Mouse (Mus musculus) megakaryocyte-erythroid progenitor cell, adult 5 weeks (primary cell): ENCODE measurements around the gene Ccdc124. TPM values are rescaled to one million over a fixed set of nuclear protein-coding genes. Genes with fewer than 3 reads are reported as not detected.

ENCODE experiments used
- polyA plus RNA-seq: library from polyadenylated mRNA; stranded (reverse); fragments of >175 nt; gene quantifications from 2 replicates; pipeline ENCODE4 v1.2.3, GENCODE M21; 2012

Gene Ccdc124
- 198 and 237 TPM in 2 replicates for polyA plus RNA-seq

GRCm38 (mm10) chr8:70873364-70873985 is at the start of gene Ccdc124:
Gene Ccdc124, minus strand, starts transcription at chr8:70873935.

GRCm38 (mm10) chr8:70905831-70906736 is 32.3 kb upstream of the Ccdc124 start, which contains the start of gene Map1s:
Gene Map1s, plus strand, starts transcription at chr8:70905932.

GRCm38 (mm10) chr8:70897021-70897680 is 23.4 kb upstream of the Ccdc124 start, which contains the start of gene Rpl18a:
Gene Rpl18a, minus strand, starts transcription at chr8:70897412.

GRCm38 (mm10) chr8:70892022-70892895 is 18.5 kb upstream of the Ccdc124 start, which contains the start of gene Slc5a5:
Gene Slc5a5, minus strand, starts transcription at chr8:70892757.

GRCm38 (mm10) chr8:70862824-70863641 is 10.7 kb downstream of the Ccdc124 start, which contains the start of gene Kcnn1:
Gene Kcnn1, minus strand, starts transcription at chr8:70863258.

GRCm38 (mm10) chr8:70839408-70840351 is 34.1 kb downstream of the Ccdc124 start, which contains the start of gene Arrdc2:
Gene Arrdc2, minus strand, starts transcription at chr8:70839720.

Other genes starting within 250 kb of the Ccdc124 start
- 13.6 and 15.1 TPM in 2 replicates for gene Gdf15, start 241.5 kb downstream of the Ccdc124 start, polyA plus RNA-seq
- 1.8 and 2.6 TPM in 2 replicates for gene Pgpep1, start 213.5 kb downstream of the Ccdc124 start, polyA plus RNA-seq
- gene Lsm4, start 200.7 kb downstream of the Ccdc124 start, polyA plus RNA-seq, result 583 and 668 TPM in 2 replicates
- 3,053 and 3,449 TPM in 2 replicates for gene Jund, start 175.0 kb downstream of the Ccdc124 start, polyA plus RNA-seq
- gene Iqcn, start 170.5 kb downstream of the Ccdc124 start, polyA plus RNA-seq, result 0.71 and 1.9 TPM in 2 replicates
- 0.15 TPM in 1 of 2 replicates, not detected in the other for gene Gm3336, start 155.4 kb downstream of the Ccdc124 start, polyA plus RNA-seq
- gene Pde4c, start 150.2 kb downstream of the Ccdc124 start, polyA plus RNA-seq, result 3.5 and 3.6 TPM in 2 replicates
- 7.4 and 8.1 TPM in 2 replicates for gene Rab3a, start 119.3 kb downstream of the Ccdc124 start, polyA plus RNA-seq
- gene Mpv17l2, start 113.0 kb downstream of the Ccdc124 start, polyA plus RNA-seq, result 75.0 and 90.1 TPM in 2 replicates
- gene Pik3r2, start 97.2 kb downstream of the Ccdc124 start, polyA plus RNA-seq, result 69.9 and 78.3 TPM in 2 replicates
- 424 and 485 TPM in 2 replicates for gene Mast3, start 68.9 kb downstream of the Ccdc124 start, polyA plus RNA-seq
- gene Il12rb1, start 65.5 kb downstream of the Ccdc124 start, polyA plus RNA-seq, result 1.7 and 2.9 TPM in 2 replicates
- gene Arrdc2, start 34.2 kb downstream of the Ccdc124 start, polyA plus RNA-seq, result 33.6 and 35.8 TPM in 2 replicates
- 0.57 and 0.83 TPM in 2 replicates for gene Kcnn1, start 10.7 kb downstream of the Ccdc124 start, polyA plus RNA-seq
- 0.14 and 0.16 TPM in 2 replicates for gene Slc5a5, start 18.8 kb upstream of the Ccdc124 start, polyA plus RNA-seq
- gene Rpl18a, start 23.5 kb upstream of the Ccdc124 start, polyA plus RNA-seq, result 5,488 and 6,564 TPM in 2 replicates
- gene Map1s, start 32.0 kb upstream of the Ccdc124 start, polyA plus RNA-seq, result 112 and 120 TPM in 2 replicates